Mouse (Mus musculus) embryonic fibroblast, embryonic 13.5 days (primary cell): ENCODE results near the gene Scnn1a.

Experiments
- CTCF ChIP-seq: IDR thresholded peaks from 2 replicates; pipeline ENCODE4 v1.5.1; 2011; ENCODE audit warnings: mild to moderate bottlenecking, control low read depth, low read length, moderate library complexity, borderline replicate concordance; ENCODE audit not compliant: insufficient read depth
- POLR2A ChIP-seq: IDR thresholded peaks from 2 replicates; pipeline ENCODE4 v1.6.1; 2011; ENCODE audit warnings: low read depth, mild to moderate bottlenecking, control low read depth, low read length, moderate library complexity

- TF ChIP-seq CTCF (no peak), POLR2A (no peak)
These were observed 19.5 kb upstream of the Scnn1a start for GRCm38 (mm10) chr6:125300982-125301381.
